Mouse (Mus musculus) frontal cortex, adult (tissue): Measurements from ENCODE around the gene Eef1e1.
"Not testable (repeated sequence)": the region's sequence is repeated elsewhere in the genome, so short reads cannot be mapped to it uniquely, and the experiment has no call there.

Source experiments
- ATAC-seq: cut with Nextera tagmentation; 2 replicates; pipeline ENCODE4 v1.9.2; 2017; ENCODE audit warnings: mild to moderate bottlenecking, moderate library complexity, mixed read lengths; ENCODE audit not compliant: low TSS enrichment

Eef1e1 gene

GRCm38 (mm10) chr13:38658528-38659280, at the start of gene Eef1e1:
Gene Eef1e1, minus strand, starts transcription at chr13:38659058.
- peak; percentile 99 for ATAC-seq

DNA sequence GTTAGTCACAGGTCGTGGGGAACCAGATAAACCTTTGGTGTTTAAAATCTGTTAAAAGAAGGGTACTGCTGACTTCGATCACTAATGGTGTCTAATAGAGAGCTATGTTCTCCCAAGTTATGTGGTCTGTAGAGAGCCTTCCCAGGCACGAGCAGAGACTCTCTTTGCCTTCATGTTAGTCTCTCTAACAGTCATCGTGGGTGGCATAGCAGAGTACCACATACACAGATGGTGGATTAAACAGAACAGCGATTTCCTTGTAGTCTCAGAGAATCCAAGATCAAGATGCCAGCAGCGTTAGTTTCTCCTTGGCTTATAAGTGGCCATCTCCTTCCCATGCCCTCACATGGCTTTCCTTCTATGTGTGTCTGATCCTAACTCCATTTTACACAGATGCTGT, 32.0 kb upstream of the Eef1e1 start:
- ATAC-seq: peak; percentile 92

DNA sequence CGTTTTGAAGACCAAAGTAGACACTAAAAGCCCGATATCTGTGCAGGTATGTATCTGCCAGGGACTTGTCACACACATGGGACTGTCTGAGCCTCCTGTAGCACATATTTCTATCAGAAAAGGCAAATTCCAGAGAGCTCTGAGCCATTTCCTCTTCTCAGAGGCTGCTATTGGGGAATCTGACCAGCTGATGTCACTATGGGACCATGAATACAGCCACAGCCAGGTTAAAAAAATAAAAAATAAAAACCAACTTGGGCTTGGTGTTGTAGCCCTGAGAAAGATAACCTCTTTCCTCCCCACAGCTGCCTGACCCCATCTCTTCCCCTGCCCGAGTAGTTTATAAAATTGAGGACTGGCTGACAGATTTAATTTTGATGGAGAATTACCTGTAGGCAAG, 31.2 kb upstream of the Eef1e1 start:
- ATAC-seq: peak; percentile 91

DNA sequence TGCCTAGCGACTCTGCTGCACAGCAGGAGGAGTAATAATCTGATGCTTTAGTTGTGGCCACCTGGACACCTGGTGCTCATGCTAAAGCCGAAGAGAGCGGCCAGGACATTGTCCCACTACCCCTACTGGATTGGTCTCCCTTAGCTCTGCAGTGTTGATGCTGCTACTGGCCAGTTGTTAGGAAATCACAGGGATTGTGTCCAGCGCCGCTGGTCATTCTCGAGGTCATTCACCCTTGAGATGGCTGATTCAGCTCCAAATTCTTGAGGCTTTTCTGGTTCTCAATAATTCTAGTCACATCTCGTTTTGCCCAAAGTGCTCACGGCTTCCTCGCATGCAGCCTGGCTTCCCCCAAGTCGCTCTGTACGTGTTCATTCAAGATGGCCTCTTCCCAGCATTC, 29.9 kb upstream of the Eef1e1 start:
- no peak for ATAC-seq

GRCm38 (mm10) chr13:38672336-38672735, 13.5 kb upstream of the Eef1e1 start:
- ATAC-seq: no peak

DNA sequence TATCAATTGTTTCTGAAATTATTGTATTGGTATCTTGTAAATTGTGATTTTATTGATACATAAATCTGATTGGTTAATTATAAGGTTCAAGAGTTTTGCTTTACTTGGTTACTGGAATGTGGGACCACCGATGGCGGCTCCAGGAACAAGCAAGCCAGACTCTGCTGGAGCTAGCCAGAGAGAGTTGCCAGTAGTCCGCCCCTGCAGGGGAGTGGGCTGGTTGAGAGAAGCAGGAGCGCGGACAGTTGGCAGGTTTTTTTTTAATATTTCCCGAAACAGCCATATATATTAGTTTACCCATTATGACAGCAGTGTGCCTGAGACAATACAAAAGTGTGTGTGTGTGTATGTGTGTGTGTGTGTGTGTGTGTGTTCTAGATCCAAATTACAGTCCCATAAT, 12.6 kb upstream of the Eef1e1 start:
- ATAC-seq: not testable (repeated sequence)

DNA sequence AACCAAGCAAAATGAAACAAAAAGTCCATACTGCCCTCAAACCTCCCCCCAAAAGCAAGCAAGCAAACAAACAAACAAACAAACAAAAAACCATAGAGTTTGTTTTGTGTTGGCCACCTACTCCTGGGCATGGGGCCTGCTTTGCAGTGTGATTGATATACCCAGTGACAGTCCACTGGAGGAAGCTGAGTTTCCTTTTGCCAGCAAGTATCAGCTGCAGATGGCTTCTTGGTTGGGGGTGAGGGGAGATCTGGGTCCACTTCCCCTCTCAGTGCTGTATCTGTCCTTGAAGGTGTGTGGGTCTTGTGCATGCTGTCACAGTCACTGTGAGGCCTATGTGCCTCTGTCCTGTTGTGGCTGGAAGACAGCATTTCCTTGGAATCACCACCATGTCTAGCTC, 11.2 kb upstream of the Eef1e1 start:
- no peak for ATAC-seq

DNA sequence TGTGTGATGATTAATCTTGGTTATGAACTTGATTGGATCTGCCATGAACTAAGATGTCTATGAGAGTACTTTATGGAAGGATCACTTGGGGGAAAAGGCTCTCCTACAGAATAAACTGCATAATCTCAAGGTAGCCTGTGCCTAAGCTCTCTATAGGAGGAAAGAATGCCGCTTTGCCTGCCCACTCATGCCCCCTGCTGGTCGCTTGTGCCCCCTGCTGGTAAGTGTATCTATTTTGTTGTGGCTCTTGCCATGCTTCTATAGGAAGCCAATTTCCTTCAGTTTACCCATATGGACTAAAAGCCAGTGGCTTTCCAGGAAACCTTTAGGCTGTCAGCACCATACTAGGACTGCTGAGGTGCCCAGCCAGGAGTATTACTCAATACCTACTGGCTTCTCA, 9.7 kb upstream of the Eef1e1 start:
- peak; percentile 57; the same call in 1 of the 2 replicates for ATAC-seq

- no peak for ATAC-seq
Observed at GRCm38 (mm10) chr13:38664753-38665152, 5.9 kb upstream of the Eef1e1 start.

- ATAC-seq: no peak
Observed at GRCm38 (mm10) chr13:38659524-38660136, 772 bp upstream of the Eef1e1 start.

- no peak for ATAC-seq
Observed at GRCm38 (mm10) chr13:38657865-38658264, 993 bp downstream of the Eef1e1 start.

- ATAC-seq: peak; percentile 69; the same call in 1 of the 2 replicates
Observed at GRCm38 (mm10) chr13:38650292-38650691, 8.6 kb downstream of the Eef1e1 start.

- ATAC-seq: no peak
Observed at GRCm38 (mm10) chr13:38649069-38649468, 9.8 kb downstream of the Eef1e1 start.

DNA sequence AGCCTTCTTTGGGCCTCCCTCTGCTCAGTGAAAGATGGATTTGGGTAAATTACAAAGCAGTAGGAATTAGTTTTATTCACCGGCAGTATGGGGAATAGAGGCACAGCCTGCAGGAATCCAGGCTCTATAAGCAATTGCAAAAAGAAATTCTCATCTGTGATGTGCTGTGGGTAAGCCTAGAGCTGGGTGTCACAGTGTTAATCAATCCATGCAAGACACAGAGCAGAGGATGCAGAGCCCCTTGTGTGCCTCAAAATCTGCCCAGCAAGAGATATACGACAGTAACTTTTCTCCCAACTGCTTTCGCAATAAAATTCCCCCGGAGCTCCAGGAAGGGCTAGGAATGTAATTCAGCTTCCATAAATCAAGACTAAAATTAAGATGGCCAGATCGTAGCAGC, 17.4 kb downstream of the Eef1e1 start:
- no peak for ATAC-seq

GRCm38 (mm10) chr13:38640961-38641360, 17.9 kb downstream of the Eef1e1 start:
- ATAC-seq: no peak

DNA sequence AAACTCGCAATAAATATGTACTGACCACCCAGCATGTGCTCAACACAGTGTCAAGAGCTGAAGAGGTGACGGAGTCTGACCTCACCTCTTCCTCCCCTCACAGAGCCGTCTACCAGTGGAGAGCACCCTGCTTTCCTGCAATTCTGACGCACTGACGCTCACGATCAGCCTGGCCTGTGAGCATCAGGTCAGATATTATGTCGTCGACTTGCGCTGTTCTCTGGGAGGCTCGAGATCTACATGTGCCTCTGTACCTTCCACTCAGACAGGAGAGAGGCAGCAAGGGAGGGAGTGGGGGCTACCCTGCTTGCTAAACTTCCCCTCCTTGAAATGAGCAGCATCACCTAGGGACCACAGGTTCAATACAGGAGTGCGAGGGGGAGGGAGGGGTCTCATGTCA, 20.2 kb downstream of the Eef1e1 start:
- no peak for ATAC-seq

DNA sequence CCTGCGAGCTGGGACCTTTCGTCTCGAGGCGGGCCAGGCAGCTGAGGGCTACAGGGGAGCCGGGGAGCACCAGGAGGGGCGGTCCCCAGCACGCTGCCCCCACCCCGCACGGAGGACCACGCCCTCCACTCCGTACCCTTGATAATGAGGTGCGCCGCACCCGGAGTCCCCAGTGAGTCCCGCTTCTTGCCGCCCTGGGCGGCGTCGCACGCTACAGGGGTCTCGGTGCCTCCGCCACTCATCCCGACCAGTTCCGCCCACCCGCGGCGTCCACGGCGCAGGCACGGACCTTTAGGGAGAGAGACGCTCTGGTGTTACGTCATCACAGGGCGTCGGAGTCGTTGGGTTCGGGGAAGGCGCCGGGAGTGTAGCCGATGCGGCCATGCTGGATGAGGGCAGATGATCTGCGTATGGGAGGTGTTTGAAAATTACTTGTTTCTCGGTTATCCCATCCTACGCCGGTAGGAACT, 24.0 kb downstream of the Eef1e1 start, which contains the start of gene Bloc1s5:
Gene Bloc1s5, minus strand, starts transcription at position 310 of the 470 bp plus-strand sequence.
- ATAC-seq: peak; percentile 91

DNA sequence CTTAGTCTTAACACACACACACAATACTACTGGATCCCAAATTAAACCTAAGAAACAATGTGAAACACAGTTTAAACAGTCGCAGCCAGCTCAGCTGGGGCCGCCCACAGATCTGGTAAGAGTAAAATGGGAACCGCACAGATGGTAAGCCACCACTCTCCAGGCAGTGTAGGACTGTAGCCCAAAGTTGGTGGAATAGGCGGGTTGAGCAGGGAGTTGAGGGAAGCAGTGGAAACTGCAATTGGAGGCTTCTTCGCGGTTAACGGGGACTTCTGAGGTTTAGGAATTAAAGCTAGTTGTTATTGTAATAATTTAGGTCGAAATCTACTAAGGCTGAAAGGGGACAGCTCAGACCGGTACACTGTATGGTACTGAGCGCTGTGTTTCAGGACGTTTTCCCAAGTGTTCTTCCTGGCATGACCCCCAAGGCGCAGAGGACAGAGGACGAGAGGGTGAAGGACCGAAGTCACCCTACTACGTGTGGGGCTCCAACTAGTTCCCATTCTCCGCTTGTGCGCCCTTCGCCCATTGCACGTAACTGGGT, 24.5 kb downstream of the Eef1e1 start:
- peak; percentile 87 for ATAC-seq

- peak; percentile 41 for ATAC-seq
Observed at GRCm38 (mm10) chr13:38633287-38634000, 25.4 kb downstream of the Eef1e1 start.

DNA sequence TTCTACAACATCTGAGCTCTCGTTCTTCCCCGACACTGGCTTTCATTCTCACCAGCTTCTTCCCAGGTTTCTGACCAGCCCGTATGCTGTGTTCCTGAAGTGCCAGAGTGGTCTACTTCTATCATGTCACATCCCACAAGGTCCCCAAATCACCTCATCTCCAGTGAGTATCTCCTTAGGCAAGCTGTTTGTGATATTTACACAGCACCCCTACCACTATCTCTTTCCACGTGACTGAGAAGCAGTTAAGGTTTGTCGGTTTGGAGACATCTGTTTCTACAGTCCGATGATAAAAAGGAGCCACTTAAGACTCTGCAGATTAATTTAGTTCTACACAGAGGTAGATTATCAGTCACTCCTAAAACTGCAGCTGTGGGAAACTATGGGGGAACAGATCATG, 26.3 kb downstream of the Eef1e1 start:
- ATAC-seq: no peak

- no peak for ATAC-seq
Observed at GRCm38 (mm10) chr13:38626229-38626525, 32.7 kb downstream of the Eef1e1 start.

GRCm38 (mm10) chr13:38625492-38626228, 33.2 kb downstream of the Eef1e1 start:
- peak; percentile 57 for ATAC-seq
